Comparison of ENCODE assay signal across 15 mouse cellular contexts in genomic region chr10:119223686-119224085, GRCm38 (mm10).
"Had no signal": no experiment of that assay in that cellular context is flagged by ENCODE, and none has a peak within 500 bp of the region (broad histone marks: within the 10 kb centered on the region; RNA-seq: fewer than 3 reads in every experiment).

No protein-coding gene starts in this region.

- H3K27ac ChIP-seq: lung, embryonic 15.5 days; macrophage; midbrain, embryonic 13.5 days; midbrain, embryonic 15.5 days; neural tube, embryonic 12.5 days; stomach, embryonic 15.5 days; stomach, postnatal 0 days had no signal

- H3K4me1 ChIP-seq: stomach, embryonic 15.5 days had no signal

- H3K27me3 ChIP-seq: lung, embryonic 15.5 days; megakaryocyte, embryonic 14.5 days; midbrain, embryonic 13.5 days; midbrain, embryonic 15.5 days; neural tube, embryonic 12.5 days; stomach, embryonic 15.5 days had no signal

- H3K9ac ChIP-seq: lung, embryonic 15.5 days; midbrain, embryonic 13.5 days; midbrain, embryonic 15.5 days; neural tube, embryonic 12.5 days; stomach, embryonic 15.5 days had no signal

- H3K4me3 ChIP-seq: lung, embryonic 15.5 days; megakaryocyte, embryonic 14.5 days; midbrain, embryonic 13.5 days; midbrain, embryonic 15.5 days; neural tube, embryonic 12.5 days; stomach, embryonic 15.5 days had no signal

- DNase-seq: lung, adult 2 months; lung, postnatal 14 days; lung, postnatal 36 days; right cerebral cortex, postnatal 14 days; thymus, adult 2 months; thymus, postnatal 25 days; thymus, postnatal 4 days had no signal
